Mouse (Mus musculus) heart, embryonic 16.5 days (tissue): ENCODE measurements at regions not wholly inside any gene's neighbourhood (a gene's known extent, or its start where the extent isn't known, plus 50 kb on each side); places are given as distances from the start of the nearest gene placed in this dataset.

ENCODE experiments used
- ATAC-seq: fragments of 200-750 bp; cut with Nextera tagmentation; replicated peaks from 2 replicates; pipeline ENCODE4 v1.8.0; 2017; ENCODE audit warnings: moderate number of reproducible peaks; ENCODE audit not compliant: insufficient read depth, low FRiP score; ENCODE audit errors: extremely low read depth
- H3K27ac ChIP-seq: fragments of 300-500 bp; sonication (generic); 2 replicates; pipeline ENCODE4 v1.5.1; 2014; ENCODE audit warnings: mild to moderate bottlenecking, low read length, control low read depth, moderate library complexity
- H3K27me3 ChIP-seq: fragments of 300-500 bp; sonication (generic); 2 replicates; pipeline ENCODE4 v1.6.1; 2014; ENCODE audit warnings: low read length, mixed read lengths; ENCODE audit not compliant: control insufficient read depth, insufficient read depth
- H3K36me3 ChIP-seq: fragments of 300-500 bp; sonication (generic); 2 replicates; pipeline ENCODE4 v1.6.1; 2014; ENCODE audit not compliant: control insufficient read depth, insufficient read depth
- H3K4me1 ChIP-seq: fragments of 300-500 bp; sonication (generic); 2 replicates; pipeline ENCODE4 v1.6.1; 2014; ENCODE audit warnings: low read length, mixed read lengths; ENCODE audit not compliant: control insufficient read depth, insufficient read depth
- H3K4me2 ChIP-seq: fragments of 300-500 bp; sonication (generic); 2 replicates; pipeline ENCODE4 v1.6.1; 2014; ENCODE audit warnings: low read depth, mild to moderate bottlenecking, control low read depth, low read length
- H3K4me3 ChIP-seq: fragments of 300-500 bp; sonication (generic); 2 replicates; pipeline ENCODE4 v1.5.1; 2014; ENCODE audit warnings: mild to moderate bottlenecking, control low read depth, low read length
- H3K9ac ChIP-seq: fragments of 300-500 bp; sonication (generic); 2 replicates; pipeline ENCODE4 v1.6.1; 2014; ENCODE audit warnings: low read length, control low read depth
- H3K9me3 ChIP-seq: fragments of 300-500 bp; sonication (generic); replicated peaks from 2 replicates; pipeline ENCODE4 v1.6.1; 2016; ENCODE audit warnings: low read length; ENCODE audit not compliant: control insufficient read depth
- WGBS: fragments of 180-500 bp; shearing (Covaris S2); extraction: QIAGEN DNeasy Blood & Tissue Kit; methylation state at CpG from one replicate; pipeline ENCODE4 v1.1.7; 2014; 5-methylcytosine and 5-hydroxymethylcytosine counted together

GRCm38 (mm10) chr5:100309807-100310165, 106.2 kb downstream of the Sec31a start:
- Histone ChIP-seq H3K27ac (no peak overlapping the region), H3K4me3 (no peak overlapping the region), H3K9me3 (no peaks in the 10 kb centered on the region), H3K9ac (no peak overlapping the region), H3K36me3 (no peaks in the 10 kb centered on the region), H3K4me2 (no peak overlapping the region), H3K4me1 (no peaks in the 10 kb centered on the region), H3K27me3 (no peaks in the 10 kb centered on the region)
- ATAC-seq = no peak
- WGBS = 83% methylated on average over 2 of the region's 2 CpGs

- no peaks in the 10 kb centered on the region for H3K4me1 ChIP-seq
- no peaks in the 10 kb centered on the region for H3K9me3 ChIP-seq
- H3K4me2 ChIP-seq = no peak overlapping the region
- 54% methylated on average over 17 of the region's 17 CpGs for WGBS
- H3K27ac ChIP-seq = no peak overlapping the region
- H3K27me3 ChIP-seq = no peaks in the 10 kb centered on the region
- no peak overlapping the region for H3K9ac ChIP-seq
- ATAC-seq = no peak
- H3K4me3 ChIP-seq = no peak overlapping the region
- no peaks in the 10 kb centered on the region for H3K36me3 ChIP-seq
Observed at GRCm38 (mm10) chr5:100309071-100309806, 106.8 kb downstream of the Sec31a start.

- whole genome bisulfite sequencing = 53% methylated on average over 3 of the region's 3 CpGs
- Histone ChIP-seq H3K4me1 (no peaks in the 10 kb centered on the region), H3K27me3 (no peaks in the 10 kb centered on the region), H3K27ac (no peak overlapping the region), H3K4me3 (no peak overlapping the region), H3K9ac (no peak overlapping the region), H3K9me3 (no peaks in the 10 kb centered on the region; the same call in 1 of the 2 replicates), H3K4me2 (no peak overlapping the region), H3K36me3 (no peaks in the 10 kb centered on the region)
- ATAC-seq = no peak
Observed at GRCm38 (mm10) chr5:100304403-100304802, 111.6 kb downstream of the Sec31a start.

- WGBS = 71% methylated on average over 17 of the region's 17 CpGs
- Histone ChIP-seq H3K9ac (no peak overlapping the region), H3K27me3 (no peaks in the 10 kb centered on the region), H3K27ac (no peak overlapping the region), H3K4me1 (no peaks in the 10 kb centered on the region), H3K4me3 (no peak overlapping the region), H3K9me3 (peaks cover 6% of the 10 kb centered on the region; the same call in 1 of the 2 replicates), H3K36me3 (no peaks in the 10 kb centered on the region), H3K4me2 (no peak overlapping the region)
- no peak for ATAC-seq
Observed at GRCm38 (mm10) chr5:100302068-100302775, 113.8 kb downstream of the Sec31a start.

- H3K36me3 ChIP-seq = no peaks in the 10 kb centered on the region
- H3K4me3 ChIP-seq = no peak overlapping the region
- H3K4me2 ChIP-seq = no peak overlapping the region
- no peak overlapping the region for H3K9ac ChIP-seq
- H3K4me1 ChIP-seq = no peaks in the 10 kb centered on the region
- 83% methylated on average over 4 of the region's 4 CpGs for WGBS
- no peaks in the 10 kb centered on the region for H3K27me3 ChIP-seq
- ATAC-seq = no peak
- H3K9me3 ChIP-seq = peaks cover 6% of the 10 kb centered on the region; the same call in 1 of the 2 replicates
- no peak overlapping the region for H3K27ac ChIP-seq
Observed at GRCm38 (mm10) chr5:100299141-100299540, 116.9 kb downstream of the Sec31a start.

- H3K9me3 ChIP-seq = 0 out of 2 replicates have a peak, but pooled peaks cover 6% of the 10 kb centered on the region
- WGBS = 75% methylated on average over 7 of the region's 7 CpGs
- no peak for ATAC-seq
- H3K4me1 ChIP-seq = no peaks in the 10 kb centered on the region
- no peak overlapping the region for H3K4me3 ChIP-seq
- no peaks in the 10 kb centered on the region for H3K36me3 ChIP-seq
- no peaks in the 10 kb centered on the region for H3K27me3 ChIP-seq
- H3K9ac ChIP-seq = no peak overlapping the region
- no peak overlapping the region for H3K4me2 ChIP-seq
- no peak overlapping the region for H3K27ac ChIP-seq
Observed at GRCm38 (mm10) chr5:100294189-100294588, 121.8 kb downstream of the Sec31a start.

GRCm38 (mm10) chr5:100280215-100280614, 120.6 kb upstream of the Tmem150c start:
- 86% methylated on average over 4 of the region's 4 CpGs for WGBS

GRCm38 (mm10) chr5:100279474-100279873, 119.9 kb upstream of the Tmem150c start:
- 83% methylated on average over 8 of the region's 8 CpGs for whole genome bisulfite sequencing
- no peak for ATAC-seq

More at GRCm38 (mm10) chr5:100280215-100280614, 120.6 kb upstream of the Tmem150c start:
- no peak for ATAC-seq
- H3K4me1 ChIP-seq = no peaks in the 10 kb centered on the region
- no peak overlapping the region for H3K27ac ChIP-seq
- no peaks in the 10 kb centered on the region for H3K9me3 ChIP-seq
- H3K4me3 ChIP-seq = no peak overlapping the region
- H3K9ac ChIP-seq = no peak overlapping the region
- no peaks in the 10 kb centered on the region for H3K36me3 ChIP-seq
- H3K4me2 ChIP-seq = no peak overlapping the region
- peaks cover 2% of the 10 kb centered on the region for H3K27me3 ChIP-seq

GRCm38 (mm10) chr5:100274674-100275073, 115.1 kb upstream of the Tmem150c start:
- Histone ChIP-seq H3K27ac (no peak overlapping the region), H3K27me3 (no peaks in the 10 kb centered on the region; the same call in 1 of the 2 replicates), H3K4me2 (no peak overlapping the region), H3K9ac (no peak overlapping the region), H3K4me1 (no peaks in the 10 kb centered on the region), H3K4me3 (no peak overlapping the region), H3K36me3 (no peaks in the 10 kb centered on the region), H3K9me3 (peaks cover 6% of the 10 kb centered on the region)
- 58% methylated on average over 4 of the region's 4 CpGs for WGBS
- ATAC-seq = no peak

More at GRCm38 (mm10) chr5:100279474-100279873, 119.9 kb upstream of the Tmem150c start:
- no peaks in the 10 kb centered on the region for H3K9me3 ChIP-seq
- no peak overlapping the region for H3K4me2 ChIP-seq
- H3K4me1 ChIP-seq = no peaks in the 10 kb centered on the region
- H3K27ac ChIP-seq = no peak overlapping the region
- H3K9ac ChIP-seq = no peak overlapping the region
- H3K27me3 ChIP-seq = peaks cover 2% of the 10 kb centered on the region
- no peak overlapping the region for H3K4me3 ChIP-seq
- no peaks in the 10 kb centered on the region for H3K36me3 ChIP-seq
